Mouse (Mus musculus): Measurements from ENCODE around the gene Cd160. TPM values are rescaled to one million over a fixed set of nuclear protein-coding genes. Genes with fewer than 3 reads are reported as not detected.

Cd160 gene
- polyA plus RNA-seq, 1 experiment from 2014 or later: 0.21 TPM

- no peak for ATAC-seq
- Histone ChIP-seq H3K27me3 (replicated peaks; ENCODE audit: control insufficient read depth, insufficient read depth, low read length) (no peaks in the 10 kb centered on the region), H3K9me3 (ENCODE audit: control insufficient read depth, low read length) (no peaks in the 10 kb centered on the region), H3K27ac (ENCODE audit: low read depth, low read length) (no peak overlapping the region), H3K4me2 (ENCODE audit: low read length) (no peak overlapping the region), H3K4me1 (ENCODE audit: control insufficient read depth, insufficient read depth, low read depth, low read length) (no peaks in the 10 kb centered on the region), H3K9ac (ENCODE audit: low read depth, low read length) (no peak overlapping the region), H3K36me3 (ENCODE audit: control insufficient read depth, insufficient read depth, low read length) (no peaks in the 10 kb centered on the region; the same call in 1 of the 2 replicates), H3K4me3 (ENCODE audit: low read length) (no peak overlapping the region)
- 88% methylated on average over 3 of the region's 3 CpGs for WGBS
Observed at GRCm38 (mm10) chr3:96855833-96856232, 26.7 kb upstream of the Cd160 start.

- no peak for ATAC-seq
- Histone ChIP-seq H3K4me2 (ENCODE audit: low read length) (no peak overlapping the region), H3K27me3 (replicated peaks; ENCODE audit: control insufficient read depth, insufficient read depth, low read length) (no peaks in the 10 kb centered on the region), H3K4me1 (ENCODE audit: control insufficient read depth, insufficient read depth, low read depth, low read length) (no peaks in the 10 kb centered on the region), H3K9ac (ENCODE audit: low read depth, low read length) (no peak overlapping the region), H3K36me3 (ENCODE audit: control insufficient read depth, insufficient read depth, low read length) (no peaks in the 10 kb centered on the region), H3K4me3 (ENCODE audit: low read length) (no peak overlapping the region), H3K9me3 (ENCODE audit: control insufficient read depth, low read length) (no peaks in the 10 kb centered on the region), H3K27ac (ENCODE audit: low read depth, low read length) (no peak overlapping the region)
- WGBS: 89% methylated on average over 4 of the region's 4 CpGs
Observed at GRCm38 (mm10) chr3:96854376-96854775, 25.2 kb upstream of the Cd160 start.

GRCm38 (mm10) chr3:96852561-96852960 lies 23.4 kb upstream of the Cd160 start:
- Histone ChIP-seq H3K27ac (ENCODE audit: low read depth, low read length) (no peak overlapping the region), H3K4me2 (ENCODE audit: low read length) (no peak overlapping the region), H3K27me3 (replicated peaks; ENCODE audit: control insufficient read depth, insufficient read depth, low read length) (no peaks in the 10 kb centered on the region), H3K36me3 (ENCODE audit: control insufficient read depth, insufficient read depth, low read length) (no peaks in the 10 kb centered on the region), H3K4me3 (ENCODE audit: low read length) (no peak overlapping the region), H3K9ac (ENCODE audit: low read depth, low read length) (no peak overlapping the region), H3K9me3 (ENCODE audit: control insufficient read depth, low read length) (no peaks in the 10 kb centered on the region), H3K4me1 (ENCODE audit: control insufficient read depth, insufficient read depth, low read depth, low read length) (no peaks in the 10 kb centered on the region)
- no peak for ATAC-seq
- WGBS: 86% methylated on average over 6 of the region's 6 CpGs

- no peak for ATAC-seq
- no peak overlapping the region for H3K9ac ChIP-seq (ENCODE audit: low read depth, low read length)
- no peaks in the 10 kb centered on the region for H3K27me3 ChIP-seq (replicated peaks; ENCODE audit: control insufficient read depth, insufficient read depth, low read length)
- no peaks in the 10 kb centered on the region for H3K4me1 ChIP-seq (ENCODE audit: control insufficient read depth, insufficient read depth, low read depth, low read length)
- H3K36me3 ChIP-seq (ENCODE audit: control insufficient read depth, insufficient read depth, low read length): no peaks in the 10 kb centered on the region
- H3K4me2 ChIP-seq (ENCODE audit: low read length): no peak overlapping the region
- 87% methylated on average over 2 of the region's 2 CpGs for WGBS
- H3K4me3 ChIP-seq (ENCODE audit: low read length): no peak overlapping the region
- no peak overlapping the region for H3K27ac ChIP-seq (ENCODE audit: low read depth, low read length)
- no peaks in the 10 kb centered on the region for H3K9me3 ChIP-seq (ENCODE audit: control insufficient read depth, low read length)
Observed at GRCm38 (mm10) chr3:96849168-96849727, 20.1 kb upstream of the Cd160 start.

GRCm38 (mm10) chr3:96848470-96848869 lies 19.3 kb upstream of the Cd160 start:
- Histone ChIP-seq H3K4me2 (ENCODE audit: low read length) (no peak overlapping the region), H3K27ac (ENCODE audit: low read depth, low read length) (no peak overlapping the region), H3K9me3 (ENCODE audit: control insufficient read depth, low read length) (no peaks in the 10 kb centered on the region), H3K36me3 (ENCODE audit: control insufficient read depth, insufficient read depth, low read length) (no peaks in the 10 kb centered on the region), H3K4me3 (ENCODE audit: low read length) (no peak overlapping the region), H3K4me1 (ENCODE audit: control insufficient read depth, insufficient read depth, low read depth, low read length) (no peaks in the 10 kb centered on the region), H3K27me3 (replicated peaks; ENCODE audit: control insufficient read depth, insufficient read depth, low read length) (no peaks in the 10 kb centered on the region), H3K9ac (ENCODE audit: low read depth, low read length) (no peak overlapping the region)
- no peak for ATAC-seq
- 90% methylated on average over 7 of the region's 8 CpGs for WGBS

GRCm38 (mm10) chr3:96847661-96848060 lies 18.5 kb upstream of the Cd160 start:
- no peaks in the 10 kb centered on the region for H3K36me3 ChIP-seq (ENCODE audit: control insufficient read depth, insufficient read depth, low read length)
- 44% methylated on average over 6 of the region's 6 CpGs for WGBS
- no peak overlapping the region for H3K4me2 ChIP-seq (ENCODE audit: low read length)
- no peaks in the 10 kb centered on the region for H3K9me3 ChIP-seq (ENCODE audit: control insufficient read depth, low read length)
- H3K27me3 ChIP-seq (replicated peaks; ENCODE audit: control insufficient read depth, insufficient read depth, low read length): no peaks in the 10 kb centered on the region
- no peaks in the 10 kb centered on the region for H3K4me1 ChIP-seq (ENCODE audit: control insufficient read depth, insufficient read depth, low read depth, low read length)
- no peak overlapping the region for H3K9ac ChIP-seq (ENCODE audit: low read depth, low read length)
- H3K4me3 ChIP-seq (ENCODE audit: low read length): no peak overlapping the region
- H3K27ac ChIP-seq (ENCODE audit: low read depth, low read length): no peak overlapping the region
- ATAC-seq: no peak

GRCm38 (mm10) chr3:96846985-96847384 lies 17.8 kb upstream of the Cd160 start:
- Histone ChIP-seq H3K27ac (ENCODE audit: low read depth, low read length) (no peak overlapping the region), H3K36me3 (ENCODE audit: control insufficient read depth, insufficient read depth, low read length) (no peaks in the 10 kb centered on the region), H3K9ac (ENCODE audit: low read depth, low read length) (no peak overlapping the region), H3K27me3 (replicated peaks; ENCODE audit: control insufficient read depth, insufficient read depth, low read length) (no peaks in the 10 kb centered on the region), H3K4me2 (ENCODE audit: low read length) (no peak overlapping the region), H3K4me1 (ENCODE audit: control insufficient read depth, insufficient read depth, low read depth, low read length) (no peaks in the 10 kb centered on the region), H3K9me3 (ENCODE audit: control insufficient read depth, low read length) (no peaks in the 10 kb centered on the region), H3K4me3 (ENCODE audit: low read length) (no peak overlapping the region)
- WGBS: 90% methylated on average over 12 of the region's 12 CpGs
- no peak for ATAC-seq

- Histone ChIP-seq H3K27ac (ENCODE audit: low read depth, low read length) (no peak overlapping the region), H3K4me2 (ENCODE audit: low read length) (no peak overlapping the region), H3K4me3 (ENCODE audit: low read length) (no peak overlapping the region), H3K9me3 (ENCODE audit: control insufficient read depth, low read length) (no peaks in the 10 kb centered on the region), H3K36me3 (ENCODE audit: control insufficient read depth, insufficient read depth, low read length) (no peaks in the 10 kb centered on the region), H3K27me3 (replicated peaks; ENCODE audit: control insufficient read depth, insufficient read depth, low read length) (no peaks in the 10 kb centered on the region), H3K9ac (ENCODE audit: low read depth, low read length) (no peak overlapping the region), H3K4me1 (ENCODE audit: control insufficient read depth, insufficient read depth, low read depth, low read length) (no peaks in the 10 kb centered on the region)
- WGBS: 83% methylated on average over 9 of the region's 9 CpGs
- no peak for ATAC-seq
Observed at GRCm38 (mm10) chr3:96845806-96846205, 16.7 kb upstream of the Cd160 start.

GRCm38 (mm10) chr3:96845191-96845590 lies 16.0 kb upstream of the Cd160 start:
- H3K36me3 ChIP-seq (ENCODE audit: control insufficient read depth, insufficient read depth, low read length): no peaks in the 10 kb centered on the region
- H3K4me1 ChIP-seq (ENCODE audit: control insufficient read depth, insufficient read depth, low read depth, low read length): no peaks in the 10 kb centered on the region
- WGBS: 93% methylated on average over 6 of the region's 6 CpGs
- ATAC-seq: no peak
- H3K4me2 ChIP-seq (ENCODE audit: low read length): no peak overlapping the region
- no peak overlapping the region for H3K9ac ChIP-seq (ENCODE audit: low read depth, low read length)
- H3K27me3 ChIP-seq (replicated peaks; ENCODE audit: control insufficient read depth, insufficient read depth, low read length): no peaks in the 10 kb centered on the region
- H3K9me3 ChIP-seq (ENCODE audit: control insufficient read depth, low read length): no peaks in the 10 kb centered on the region
- no peak overlapping the region for H3K4me3 ChIP-seq (ENCODE audit: low read length)
- H3K27ac ChIP-seq (ENCODE audit: low read depth, low read length): no peak overlapping the region
